Mouse (Mus musculus) stomach, postnatal 0 days (tissue): ENCODE measurements around the gene Mien1. TPM values are rescaled to one million over a fixed set of nuclear protein-coding genes. Genes with fewer than 3 reads are reported as not detected.

Experiments used
- ATAC-seq: fragments of 200-750 bp; cut with Nextera tagmentation; 2 replicates; pipeline ENCODE4 v1.8.0; 2017; ENCODE audit not compliant: low FRiP score, low TSS enrichment
- DNase-seq: peaks from one replicate; pipeline ENCODE4 v3.0.0-alpha.2; 2016; ENCODE audit warnings: low spot score
- H3K27ac ChIP-seq: fragments of 300-500 bp; sonication (generic); replicated peaks from 2 replicates; pipeline ENCODE4 v1.5.1; 2014; ENCODE audit warnings: mild to moderate bottlenecking, control low read depth
- H3K27me3 ChIP-seq: fragments of 300-500 bp; sonication (generic); 2 replicates; pipeline ENCODE4 v1.6.1; 2014; ENCODE audit warnings: low read length; ENCODE audit not compliant: control insufficient read depth, insufficient read depth
- H3K36me3 ChIP-seq: fragments of 300-500 bp; sonication (generic); 2 replicates; pipeline ENCODE4 v1.6.1; 2014; ENCODE audit warnings: low read length, mixed read lengths; ENCODE audit not compliant: control insufficient read depth, insufficient read depth
- H3K4me1 ChIP-seq: fragments of 300-500 bp; sonication (generic); replicated peaks from 2 replicates; pipeline ENCODE4 v1.6.1; 2014; ENCODE audit warnings: antibody characterized with exemption; ENCODE audit not compliant: control insufficient read depth, insufficient read depth
- H3K4me2 ChIP-seq: fragments of 300-500 bp; sonication (generic); replicated peaks from 2 replicates; pipeline ENCODE4 v1.6.1; 2014; ENCODE audit warnings: low read depth, mild to moderate bottlenecking, control low read depth, moderate library complexity
- H3K4me3 ChIP-seq: fragments of 300-500 bp; sonication (generic); 2 replicates; pipeline ENCODE4 v1.5.1; 2014; ENCODE audit warnings: low read depth, low read length, control low read depth
- H3K9ac ChIP-seq: fragments of 300-500 bp; sonication (generic); 2 replicates; pipeline ENCODE4 v1.6.1; 2014; ENCODE audit warnings: mild to moderate bottlenecking, low read length, control low read depth, mixed read lengths
- H3K9me3 ChIP-seq: fragments of 300-500 bp; sonication (generic); 2 replicates; pipeline ENCODE4 v1.6.1; 2016; ENCODE audit warnings: low read length; ENCODE audit not compliant: control insufficient read depth
- CTCF ChIP-seq: IDR thresholded peaks from 2 replicates; pipeline ENCODE4 v1.5.1; 2016; ENCODE audit warnings: antibody characterized with exemption, low read depth, mild to moderate bottlenecking, moderate library complexity
- EP300 ChIP-seq: optimal IDR thresholded peaks from 2 replicates; pipeline ENCODE3; 2016; ENCODE audit warnings: antibody characterized with exemption
- WGBS: fragments of 180-500 bp; shearing (Covaris S2); extraction: QIAGEN DNeasy Blood & Tissue Kit; methylation state at CpG from one replicate; pipeline ENCODE4 v1.1.7; 2014; 5-methylcytosine and 5-hydroxymethylcytosine counted together
- polyA plus RNA-seq: library from polyadenylated mRNA; unstranded; fragments of >200 nt; fragmentation: Nextera tagmentation; extraction: Ambion mirVana; gene quantifications from 2 replicates; pipeline ENCODE4 v1.2.1, GENCODE M21; 2015

Gene Mien1
- 133 and 142 TPM in 2 replicates for polyA plus RNA-seq

DNA sequence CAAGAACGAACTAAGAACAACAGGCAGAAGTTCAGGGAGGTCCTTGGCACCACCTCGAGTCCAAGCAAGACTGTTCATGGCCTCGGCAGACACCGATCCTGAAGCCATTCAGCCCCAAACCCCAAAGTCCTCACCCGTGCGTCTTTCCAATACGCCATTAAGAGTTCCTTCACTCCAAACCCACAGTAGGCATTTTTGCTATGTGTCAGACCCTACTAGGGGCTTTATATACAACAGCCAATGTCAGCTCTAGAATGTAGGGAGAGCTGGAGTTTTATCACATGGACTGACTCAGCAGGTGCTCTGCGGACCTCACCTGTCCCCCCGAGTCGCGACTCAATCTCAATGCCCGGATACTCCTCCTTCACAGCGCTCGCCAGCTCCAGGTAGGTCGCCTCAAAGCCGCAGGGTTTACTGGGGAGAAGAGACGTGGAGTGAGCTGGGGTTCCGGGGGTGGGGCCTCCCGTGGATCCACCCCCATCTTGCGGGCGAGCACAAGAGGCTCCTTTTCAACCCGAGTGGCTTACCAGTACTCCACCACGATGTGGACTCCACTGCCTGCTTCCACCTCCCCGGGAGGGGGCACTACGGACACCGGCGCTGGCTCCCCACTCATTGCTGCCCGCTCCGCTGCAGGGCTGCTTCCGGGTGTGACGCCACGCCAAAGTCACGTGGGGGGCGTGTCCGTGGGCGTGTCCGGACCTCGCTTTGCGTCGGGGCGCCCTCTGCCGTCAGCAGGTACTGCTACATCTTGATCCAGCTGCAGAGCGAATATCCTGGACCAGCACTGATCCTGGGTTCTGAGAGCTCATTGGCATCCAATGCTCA is at the start of gene Mien1:
Mien1 (minus strand) TSS at position 661 of the 828 bp plus-strand sequence.
- no peaks in the 10 kb centered on the region for H3K4me1 ChIP-seq
- WGBS, result 1% methylated on average over 43 of the region's 43 CpGs
- DNase-seq (peak; percentile 98), ATAC-seq (peak; percentile 96)
- H3K9ac ChIP-seq, result peak within 1 kb of the TSS; percentile 64
- H3K36me3 ChIP-seq, result peaks cover 20% of the 10 kb centered on the region
- H3K27ac ChIP-seq, result peak within 1 kb of the TSS; percentile 65
- TF ChIP-seq EP300 (no peak), CTCF (peak; percentile 98)
- no peaks in the 10 kb centered on the region for H3K27me3 ChIP-seq
- peak within 1 kb of the TSS; percentile 82 for H3K4me2 ChIP-seq
- no peaks in the 10 kb centered on the region for H3K9me3 ChIP-seq
- peak within 1 kb of the TSS; percentile 64 for H3K4me3 ChIP-seq

DNA sequence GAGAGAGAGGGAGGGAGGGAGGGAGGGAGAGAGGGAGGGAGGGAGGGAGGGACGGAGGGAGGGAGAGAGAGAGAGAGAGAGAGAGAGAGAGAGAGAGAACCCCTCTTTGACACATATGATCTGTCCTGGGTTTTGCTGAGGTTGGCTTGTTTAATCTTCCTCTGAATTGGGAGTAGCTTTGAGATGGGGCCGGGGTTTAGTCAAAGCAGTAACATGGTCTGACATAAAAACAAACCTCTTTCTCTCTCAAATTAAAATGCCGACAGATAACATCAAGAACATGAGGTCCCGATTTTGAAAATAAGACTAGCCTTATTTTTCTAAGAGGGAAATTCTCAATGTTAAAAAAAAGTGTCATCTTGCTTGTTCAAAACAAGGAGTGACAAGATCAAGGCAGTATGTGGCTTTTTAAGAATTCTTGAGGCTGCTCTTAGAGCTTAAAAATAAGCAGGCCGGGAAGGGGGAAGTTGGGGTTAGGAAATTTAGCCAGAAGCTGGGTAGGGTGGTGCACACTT is 48.8 kb upstream of the Mien1 start:
- Histone ChIP-seq H3K4me1 (no peaks in the 10 kb centered on the region), H3K36me3 (no peaks in the 10 kb centered on the region), H3K27me3 (no peaks in the 10 kb centered on the region), H3K27ac (no peak overlapping the region), H3K9me3 (no peaks in the 10 kb centered on the region), H3K4me2 (no peak overlapping the region), H3K4me3 (no peak overlapping the region), H3K9ac (no peak overlapping the region)
- no peak for ATAC-seq
- no peak for DNase-seq
- 75% methylated on average over 5 of the region's 5 CpGs for WGBS
- TF ChIP-seq EP300, result no peak
- TF ChIP-seq CTCF, result no peak

DNA sequence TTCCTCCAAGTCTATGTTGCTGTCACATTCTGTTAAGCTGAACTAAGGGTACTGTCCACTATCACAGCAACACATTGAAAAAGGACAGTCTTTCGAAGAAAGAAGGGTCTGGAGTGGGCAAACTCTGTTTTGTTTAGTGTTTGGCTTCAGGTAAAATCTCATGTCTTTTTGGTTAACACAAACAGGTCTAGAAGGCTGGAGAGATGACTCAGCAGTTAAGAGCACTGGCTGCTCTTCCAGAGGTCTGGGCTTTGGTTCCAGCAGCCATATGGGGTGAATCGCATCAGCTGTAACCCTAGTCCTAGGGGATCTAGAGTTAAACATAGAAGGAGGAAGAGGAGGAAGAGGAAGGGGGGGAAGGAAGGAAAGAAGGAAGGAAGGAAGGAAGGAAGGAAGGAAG is 47.0 kb upstream of the Mien1 start:
- DNase-seq (no peak), ATAC-seq (no peak)
- no peaks in the 10 kb centered on the region for H3K36me3 ChIP-seq
- H3K4me1 ChIP-seq, result no peaks in the 10 kb centered on the region
- H3K27me3 ChIP-seq, result no peaks in the 10 kb centered on the region
- no peak overlapping the region for H3K27ac ChIP-seq
- 91% methylated on average over 2 of the region's 2 CpGs for WGBS
- TF ChIP-seq EP300, result no peak
- TF ChIP-seq CTCF, result no peak
- H3K9me3 ChIP-seq, result no peaks in the 10 kb centered on the region
- no peak overlapping the region for H3K4me3 ChIP-seq
- H3K9ac ChIP-seq, result no peak overlapping the region
- no peak overlapping the region for H3K4me2 ChIP-seq

DNA sequence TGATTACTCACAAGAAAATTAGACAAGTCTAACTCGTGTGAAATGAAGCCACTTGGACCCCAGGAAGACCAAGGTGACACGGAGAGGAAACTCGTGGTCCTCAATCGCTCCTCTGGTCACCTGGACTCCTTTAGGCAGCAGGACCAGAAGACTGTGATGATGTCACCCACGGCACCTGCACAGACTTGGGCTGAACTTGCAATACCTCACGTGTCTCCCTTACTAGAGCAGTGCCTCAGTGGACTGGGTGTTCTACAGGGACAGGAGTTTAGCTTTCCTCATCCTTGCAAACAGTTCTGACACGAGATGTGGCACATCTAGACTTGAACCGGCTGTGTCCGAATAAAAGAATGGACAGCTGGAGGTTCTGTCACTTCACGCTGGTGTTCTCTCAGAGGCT is 43.3 kb upstream of the Mien1 start:
- Histone ChIP-seq H3K36me3 (no peaks in the 10 kb centered on the region), H3K9ac (no peak overlapping the region), H3K27me3 (no peaks in the 10 kb centered on the region), H3K4me3 (no peak overlapping the region), H3K4me2 (no peak overlapping the region), H3K9me3 (no peaks in the 10 kb centered on the region), H3K27ac (no peak overlapping the region), H3K4me1 (no peaks in the 10 kb centered on the region)
- 77% methylated on average over 10 of the region's 10 CpGs for WGBS
- TF ChIP-seq CTCF (no peak), EP300 (no peak)
- ATAC-seq (no peak), DNase-seq (no peak)

DNA sequence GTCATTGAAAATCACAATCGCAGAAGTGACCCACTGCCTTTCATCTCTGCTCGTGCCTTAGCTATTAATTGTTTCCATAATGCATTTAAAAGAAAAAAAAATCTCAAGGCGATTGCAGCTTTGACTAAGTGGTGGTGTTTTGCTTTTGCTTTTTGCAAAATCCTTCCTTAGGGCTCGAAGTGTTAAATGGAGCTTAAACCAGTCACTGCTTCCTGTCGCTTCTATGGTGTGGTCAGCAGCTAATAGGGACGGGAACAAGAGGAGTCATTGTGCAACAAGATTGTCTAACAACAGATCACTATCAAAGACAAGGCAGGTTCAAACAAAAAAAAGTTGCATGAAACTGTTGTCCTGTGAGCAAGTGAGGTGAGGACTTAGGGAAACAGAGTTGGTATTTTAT is 42.4 kb upstream of the Mien1 start:
- no peak for ATAC-seq
- 59% methylated on average over 6 of the region's 6 CpGs for WGBS

DNA sequence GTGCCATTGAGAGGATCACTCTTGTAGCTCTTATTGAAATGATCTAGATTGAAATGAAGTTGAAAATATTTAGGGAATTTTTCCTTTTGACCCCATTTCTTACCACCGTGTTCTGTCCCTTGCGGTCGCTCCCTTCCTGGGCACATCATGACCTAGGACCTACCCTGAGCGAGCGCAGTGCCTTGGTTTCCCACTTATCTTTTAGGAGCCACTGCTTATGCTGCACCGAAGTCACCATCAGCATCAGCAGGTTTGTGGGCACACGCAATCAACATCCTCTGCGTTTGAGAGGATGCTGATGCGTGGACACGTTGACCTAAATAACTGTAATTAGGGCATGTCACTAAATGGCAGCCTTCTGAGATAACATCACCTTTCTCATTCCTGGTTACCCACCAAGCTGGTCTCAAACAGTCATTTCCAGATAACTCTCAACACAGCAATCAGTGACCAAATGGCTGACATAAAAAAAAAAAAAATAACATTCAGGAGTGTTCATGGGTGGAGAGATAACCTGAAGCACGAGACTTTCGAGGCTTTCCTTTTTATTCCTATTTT is 41.2 kb upstream of the Mien1 start:
- no peak for DNase-seq
- Histone ChIP-seq H3K4me1 (no peaks in the 10 kb centered on the region), H3K36me3 (no peaks in the 10 kb centered on the region), H3K27ac (no peak overlapping the region), H3K27me3 (no peaks in the 10 kb centered on the region), H3K4me2 (no peak overlapping the region), H3K9ac (no peak overlapping the region), H3K9me3 (no peaks in the 10 kb centered on the region), H3K4me3 (no peak overlapping the region)
- no peak for ATAC-seq
- no peak for TF ChIP-seq CTCF
- TF ChIP-seq EP300, result no peak
- WGBS, result 81% methylated on average over 12 of the region's 12 CpGs

More for the DNA sequence above, 42.4 kb upstream of the Mien1 start:
- Histone ChIP-seq H3K4me3 (no peak overlapping the region), H3K9me3 (no peaks in the 10 kb centered on the region), H3K4me1 (no peaks in the 10 kb centered on the region), H3K27me3 (no peaks in the 10 kb centered on the region), H3K27ac (no peak overlapping the region), H3K36me3 (no peaks in the 10 kb centered on the region), H3K9ac (no peak overlapping the region), H3K4me2 (no peak overlapping the region)
- no peak for DNase-seq
- TF ChIP-seq EP300, result no peak
- no peak for TF ChIP-seq CTCF
